Mouse (Mus musculus): ENCODE data around the gene Tmem86b. TPM values are rescaled to one million over a fixed set of nuclear protein-coding genes. Genes with fewer than 3 reads are reported as not detected.
"Not testable (repeated sequence)": the region's sequence is repeated elsewhere in the genome, so short reads cannot be mapped to it uniquely, and the experiment has no call there.

Tmem86b gene
- total RNA-seq, 2 experiments from 2014 or later: 2.3 to 2.6 TPM

DNA sequence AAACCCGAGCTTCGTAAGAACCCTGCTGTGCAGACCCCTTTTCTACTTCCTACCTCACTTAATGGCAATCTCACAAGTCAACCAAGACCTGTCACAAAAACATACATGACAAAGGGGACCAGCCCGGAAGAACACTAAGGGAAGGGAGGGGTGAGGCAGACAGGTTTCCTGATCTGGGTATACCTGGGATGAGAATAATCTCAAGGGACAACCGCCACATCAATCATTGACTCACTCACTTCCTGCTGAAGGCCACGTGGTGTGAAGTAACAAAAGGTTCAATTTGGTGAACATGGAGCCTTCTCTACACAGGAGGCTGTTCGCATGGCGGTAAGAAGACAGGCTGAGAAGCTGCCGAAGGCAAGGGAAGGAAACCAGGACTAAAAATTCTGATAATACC lies 20.4 kb upstream of the Tmem86b start:
- no peak for DNase-seq (ENCODE audit: low spot score)

DNA sequence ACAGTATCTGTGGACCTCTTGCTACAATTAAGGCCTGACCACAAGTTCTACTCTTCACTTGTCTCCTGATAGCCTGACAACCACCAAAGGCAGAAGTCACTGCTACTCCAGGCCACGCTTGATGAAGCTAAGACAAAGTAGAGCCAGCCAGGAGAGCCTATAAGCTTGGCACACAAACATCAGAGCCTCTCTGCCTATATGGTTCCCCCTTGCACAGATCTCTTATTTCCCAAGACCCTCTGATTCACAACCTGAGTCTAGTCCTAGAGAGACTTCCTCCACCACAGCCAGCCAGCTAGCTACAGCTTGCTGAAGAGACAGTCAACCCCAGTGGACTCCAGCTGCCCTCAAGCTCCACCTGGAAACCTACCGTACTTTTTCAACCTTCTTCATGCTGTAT lies 16.8 kb upstream of the Tmem86b start:
- DNase-seq (ENCODE audit: low spot score): no peak

DNA sequence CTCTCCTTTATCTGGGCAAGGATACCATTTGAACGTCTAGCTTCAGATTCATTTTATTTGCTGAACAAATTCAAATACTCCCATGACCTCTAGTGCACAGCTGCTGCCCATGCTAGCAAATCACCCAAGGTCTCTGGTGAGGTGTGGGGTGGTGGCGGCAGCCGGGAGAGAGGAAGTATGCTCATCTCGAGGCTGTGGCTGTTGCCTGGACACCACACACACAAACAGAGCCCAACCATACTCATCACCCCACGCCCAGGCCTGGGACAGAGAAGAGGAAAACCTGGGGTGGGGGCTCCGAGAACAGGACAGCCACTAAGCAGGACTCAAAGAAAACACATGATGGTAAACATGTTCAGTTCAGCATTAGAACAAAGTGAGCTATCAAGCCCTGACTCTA lies 16.1 kb upstream of the Tmem86b start:
- no peak for DNase-seq (ENCODE audit: low spot score)

DNA sequence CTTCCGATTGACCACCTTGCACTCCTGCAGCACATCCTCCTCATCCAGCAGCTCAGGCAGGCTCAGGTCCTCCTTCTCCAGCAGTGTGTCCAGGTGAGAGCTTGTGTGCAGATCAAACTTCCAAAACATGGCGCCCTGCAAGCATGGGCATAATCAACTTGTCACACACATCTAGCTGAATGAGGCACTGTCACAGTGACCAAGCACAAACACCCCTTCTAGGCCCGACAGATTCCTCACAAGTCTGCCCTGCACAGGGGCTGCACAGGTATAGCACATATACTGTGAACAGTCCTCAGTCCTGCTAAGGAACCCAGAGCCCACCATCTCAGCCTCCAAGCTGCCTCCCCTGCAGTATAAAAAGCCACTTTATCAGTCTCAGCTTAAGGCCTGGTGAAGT lies 15.6 kb upstream of the Tmem86b start:
- no peak for DNase-seq (ENCODE audit: low spot score)

DNA sequence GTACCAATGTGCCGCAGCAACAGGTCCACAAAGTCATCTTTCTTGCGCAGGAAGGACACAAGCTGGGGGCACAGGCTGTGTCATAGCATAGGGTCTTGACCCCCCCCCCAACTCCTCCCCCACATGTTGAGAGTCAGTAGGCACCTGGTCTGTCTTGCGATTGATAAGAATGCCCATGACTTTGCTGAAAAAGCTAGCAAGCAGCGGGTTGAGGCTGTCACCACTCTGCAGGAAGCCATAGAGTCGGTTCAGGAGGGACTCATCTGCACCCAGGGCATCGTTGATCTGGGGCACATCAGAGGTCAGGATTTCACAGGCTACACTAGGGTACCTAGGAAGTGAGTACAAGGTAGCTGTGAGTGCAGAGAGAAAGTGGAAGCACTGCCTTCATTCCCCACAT lies 12.0 kb upstream of the Tmem86b start:
- DNase-seq (ENCODE audit: low spot score): no peak

DNA sequence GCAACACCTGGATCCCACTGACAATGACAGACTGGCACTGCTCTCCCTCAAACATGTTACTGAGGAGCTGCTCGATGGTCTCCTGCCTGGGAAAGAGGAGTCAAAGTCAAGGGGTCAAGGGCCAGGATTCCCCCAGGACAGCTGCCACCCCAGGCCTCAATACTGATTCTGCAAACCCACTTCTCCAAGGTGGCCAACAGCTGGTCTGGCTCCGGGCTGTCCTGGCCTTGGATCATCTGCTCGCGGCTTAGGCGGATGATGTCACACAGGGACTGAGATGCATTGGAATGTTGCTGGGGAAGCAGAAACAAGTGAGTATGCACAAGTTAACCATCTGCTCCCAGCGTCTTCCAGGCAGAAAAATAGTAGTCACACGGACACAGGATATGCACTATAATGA lies 10.7 kb upstream of the Tmem86b start:
- DNase-seq (ENCODE audit: low spot score): no peak

DNA sequence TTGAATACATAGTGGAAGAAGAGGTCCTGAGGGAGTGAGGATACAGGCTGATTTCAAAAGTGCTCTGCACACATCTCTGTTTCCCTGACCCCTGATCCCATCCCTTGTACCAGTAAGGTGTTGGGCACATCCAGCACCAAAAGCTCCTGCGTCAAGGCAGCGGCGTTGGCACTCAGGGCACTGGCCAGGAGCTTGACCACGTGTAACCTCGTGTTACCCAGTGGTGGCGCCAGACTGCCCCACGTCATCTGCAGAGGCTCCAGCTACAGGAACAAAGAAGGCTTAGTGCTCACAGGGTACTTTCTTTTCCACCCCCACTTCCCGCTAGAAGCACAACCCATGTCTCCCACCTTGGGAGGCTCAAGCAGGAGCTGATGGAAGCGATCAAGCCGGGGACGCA lies 9.9 kb upstream of the Tmem86b start:
- DNase-seq (ENCODE audit: low spot score): no peak

DNA sequence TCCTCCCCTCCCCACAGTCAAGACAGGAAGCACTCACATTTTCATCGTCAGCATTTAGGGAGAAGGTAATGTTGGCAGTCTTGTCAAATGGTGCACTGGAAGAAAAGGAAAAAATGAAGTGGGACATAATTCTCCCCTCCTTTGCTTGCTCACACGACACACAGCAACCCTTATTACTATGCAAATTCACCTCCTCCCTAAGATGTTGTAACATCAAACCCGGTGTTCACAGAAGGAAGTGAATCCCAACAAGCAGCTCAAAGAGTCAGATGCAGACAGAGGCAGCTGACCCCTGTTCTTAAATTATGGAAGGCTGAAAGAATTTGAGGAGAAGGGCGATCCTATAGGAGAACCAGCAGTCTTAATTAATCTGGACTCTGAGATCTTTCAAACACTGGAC lies 5.0 kb upstream of the Tmem86b start:
- no peak for DNase-seq (ENCODE audit: low spot score)

DNA sequence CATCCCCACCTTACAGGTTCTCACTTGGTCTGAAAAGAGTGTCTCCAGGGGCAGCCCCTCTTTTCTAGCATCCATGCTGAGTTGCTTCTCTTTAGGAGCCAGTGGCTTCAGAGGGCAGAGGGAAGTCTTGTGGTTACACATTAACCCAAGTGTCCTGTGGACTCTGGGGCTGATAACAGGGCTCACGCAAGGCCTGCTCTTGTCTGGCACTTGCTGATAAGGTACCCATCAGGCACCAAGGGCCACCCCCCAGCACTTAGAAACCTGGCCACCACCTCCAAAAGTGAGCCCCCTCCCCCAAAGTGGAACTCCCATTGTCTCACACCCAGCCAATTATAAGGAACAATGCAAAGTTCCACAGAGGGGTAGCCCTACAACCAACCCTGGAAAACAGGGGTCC lies 1.0 kb downstream of the Tmem86b start:
- no peak for DNase-seq (ENCODE audit: low spot score)

DNA sequence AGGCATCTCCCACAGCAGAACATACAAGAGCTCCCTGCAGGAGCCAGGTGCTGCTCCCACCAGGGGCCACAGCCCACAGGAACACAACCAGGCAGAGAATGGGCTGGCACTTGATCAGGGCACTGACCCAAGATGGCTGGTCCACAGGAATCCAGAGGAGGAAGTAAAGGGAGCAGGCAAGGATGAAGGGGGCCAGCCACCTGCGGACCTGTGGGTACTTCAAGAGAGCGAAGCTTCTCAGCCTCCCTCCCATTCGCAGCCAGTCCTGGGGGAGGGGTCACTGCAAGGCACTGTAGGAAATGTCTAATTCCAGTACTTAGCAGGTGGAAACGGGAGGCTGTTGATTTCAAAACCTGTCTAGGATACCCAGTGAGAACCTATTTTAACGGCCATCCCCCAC lies 1.6 kb downstream of the Tmem86b start:
- no peak for DNase-seq (ENCODE audit: low spot score)

DNA sequence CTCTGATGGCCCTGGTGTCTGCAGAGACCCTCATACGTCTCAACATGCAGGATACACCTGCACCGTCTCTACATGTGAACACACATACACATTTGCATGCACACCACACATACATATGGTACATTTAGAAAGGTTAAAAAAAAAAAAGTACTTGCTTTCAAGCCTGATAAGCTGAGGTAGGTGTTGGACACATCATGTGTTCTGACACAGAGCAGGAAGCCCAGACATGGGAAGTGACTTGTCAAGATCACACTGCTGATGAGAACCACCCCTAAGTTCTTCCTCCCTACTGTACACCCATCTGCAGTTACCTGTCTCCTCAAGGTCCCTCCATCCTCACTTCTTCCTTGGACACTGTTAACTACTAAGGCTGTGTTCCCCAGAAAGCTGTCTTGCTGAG lies 5.3 kb downstream of the Tmem86b start:
- DNase-seq (ENCODE audit: low spot score): no peak

DNA sequence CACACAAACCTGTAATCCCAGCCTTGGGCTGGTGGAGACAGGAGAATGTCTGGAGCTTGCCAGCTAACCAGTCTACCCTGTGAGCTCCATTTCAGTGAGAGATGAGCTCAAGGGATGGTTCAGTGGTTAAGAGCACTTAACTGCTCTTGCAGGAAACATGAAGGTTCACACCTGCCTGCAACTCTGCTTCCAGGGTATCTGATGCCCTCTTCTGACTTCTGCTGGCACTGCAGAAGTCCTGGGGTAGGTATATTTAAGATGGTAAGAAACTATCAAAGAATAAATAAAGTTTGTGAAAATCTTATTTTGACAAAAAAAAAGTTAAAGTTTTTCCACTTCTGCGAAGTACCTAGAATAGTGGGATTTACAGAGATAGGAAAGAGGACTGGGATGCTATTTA lies 6.9 kb downstream of the Tmem86b start:
- DNase-seq (ENCODE audit: low spot score): no peak

DNA sequence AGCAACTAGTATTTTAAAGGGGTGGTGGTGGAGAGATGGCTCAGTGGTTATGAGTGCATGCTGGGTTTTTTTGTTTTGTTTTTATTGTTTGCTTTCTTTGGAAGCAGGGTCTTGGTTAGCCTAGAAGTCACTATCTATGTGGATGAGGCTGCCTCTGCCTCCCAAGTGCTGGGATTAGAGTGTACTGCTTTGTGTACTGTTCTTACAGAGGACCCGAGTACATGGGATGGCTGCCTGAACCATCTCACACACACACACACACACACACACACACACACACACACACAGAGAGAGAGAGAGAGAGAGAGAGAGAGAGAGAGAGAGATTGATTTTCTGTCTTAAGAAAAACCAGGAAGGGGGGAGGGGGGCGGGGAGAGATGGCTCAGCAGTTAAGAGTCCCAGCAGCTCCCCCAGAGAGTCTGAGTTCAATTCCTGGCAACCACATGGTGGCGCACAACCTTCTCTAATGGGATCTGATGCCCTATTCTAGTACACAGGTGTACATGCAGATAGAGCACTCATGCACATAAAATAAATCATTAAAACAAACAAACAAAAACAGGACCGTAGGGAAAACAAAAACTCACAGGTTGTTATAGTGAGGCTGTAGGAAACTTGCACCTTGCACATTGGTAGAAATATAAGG lies 7.6 kb downstream of the Tmem86b start:
- peak; percentile 25 for DNase-seq (ENCODE audit: low spot score)

DNA sequence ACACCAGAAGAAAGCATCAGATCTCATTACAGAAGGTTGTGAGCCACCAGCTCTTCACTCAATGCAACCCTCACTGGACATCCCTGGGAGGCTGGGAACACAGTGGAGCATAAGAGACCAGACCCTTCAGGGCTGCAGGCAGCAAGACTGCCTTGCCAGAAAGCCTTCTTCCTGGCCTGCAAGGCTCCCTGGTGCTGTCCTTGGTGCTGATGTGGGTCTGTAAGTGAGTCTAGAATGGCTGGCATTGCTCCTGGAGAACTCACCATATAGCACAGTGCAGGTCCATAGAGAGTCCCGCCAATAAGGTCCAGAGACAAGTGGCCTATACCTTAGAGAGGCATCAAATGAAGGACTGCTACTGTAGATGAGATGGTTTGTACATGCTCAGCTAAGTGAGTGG lies 11.2 kb downstream of the Tmem86b start:
- no peak for DNase-seq (ENCODE audit: low spot score)

DNA sequence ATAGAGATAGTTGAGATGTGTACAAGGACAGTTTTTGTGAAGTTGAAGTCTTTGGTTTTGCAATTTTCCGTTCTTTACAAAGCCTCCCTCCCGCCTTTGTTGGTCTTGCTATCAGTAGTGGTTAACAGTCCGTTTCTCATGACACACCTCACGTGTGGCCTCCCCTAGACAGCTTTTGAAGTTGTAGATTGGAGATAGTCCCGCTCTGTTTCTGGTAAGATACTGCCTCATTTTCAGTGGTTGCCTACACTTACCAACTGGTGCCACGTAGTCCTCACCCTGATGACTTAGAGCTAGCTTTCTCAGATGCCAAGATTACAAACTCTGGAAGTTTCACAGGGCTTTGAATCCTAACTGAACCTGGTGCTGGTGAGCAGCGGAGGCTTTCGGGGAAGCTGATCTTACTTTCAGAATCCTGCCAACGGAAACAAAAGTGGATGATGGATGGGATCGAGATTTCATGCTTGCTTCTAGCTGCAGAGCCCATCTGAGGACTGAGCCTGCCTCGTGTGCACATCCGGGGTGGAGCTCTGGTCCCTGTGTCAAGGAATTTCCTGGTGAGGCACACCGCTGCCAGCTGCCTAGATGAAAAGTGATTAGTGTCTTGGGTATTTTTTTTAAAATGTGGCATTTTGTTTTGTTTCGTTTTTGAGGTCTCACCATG lies 17.4 kb downstream of the Tmem86b start:
- no peak for DNase-seq (ENCODE audit: low spot score)

DNA sequence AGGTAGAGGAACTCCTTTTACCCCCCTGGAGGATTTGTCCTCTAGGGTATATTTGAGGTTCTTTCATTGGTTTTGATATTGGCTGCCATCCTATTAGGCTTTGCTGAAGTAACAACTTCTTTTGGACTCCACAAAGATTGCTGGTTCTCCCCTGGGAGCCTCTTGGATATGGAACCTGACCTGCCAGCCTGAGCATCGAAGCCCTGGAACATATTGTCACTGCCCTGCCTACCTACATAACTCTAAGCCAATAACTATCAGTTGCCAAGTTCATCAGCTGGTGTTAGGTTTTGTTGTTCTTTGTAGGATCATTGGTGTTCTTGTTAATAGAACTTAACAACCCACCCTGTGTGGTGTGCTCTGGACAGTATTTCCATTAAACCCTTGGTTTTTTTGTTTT lies 18.3 kb downstream of the Tmem86b start:
- no peak for DNase-seq (ENCODE audit: low spot score)

DNA sequence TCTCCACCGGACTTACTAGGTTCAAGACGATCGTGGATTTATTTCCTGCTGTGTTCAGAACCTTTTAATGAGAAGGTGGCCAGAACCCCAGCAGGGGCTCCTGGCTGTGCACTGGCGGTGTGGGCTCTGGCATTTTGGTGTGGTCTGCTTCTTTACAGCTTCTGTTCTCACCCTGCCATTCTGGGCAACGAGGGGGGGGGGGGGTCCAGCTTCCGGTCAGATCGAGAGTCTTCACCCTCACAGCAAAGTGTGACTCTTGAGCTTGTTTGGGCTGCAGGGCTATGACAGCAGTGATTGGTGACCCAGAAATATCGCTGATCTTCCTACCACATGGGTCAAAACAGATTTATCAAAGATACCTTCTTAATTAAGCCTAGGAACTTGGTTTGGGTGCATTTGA lies 18.8 kb downstream of the Tmem86b start:
- no peak for DNase-seq (ENCODE audit: low spot score)

DNA sequence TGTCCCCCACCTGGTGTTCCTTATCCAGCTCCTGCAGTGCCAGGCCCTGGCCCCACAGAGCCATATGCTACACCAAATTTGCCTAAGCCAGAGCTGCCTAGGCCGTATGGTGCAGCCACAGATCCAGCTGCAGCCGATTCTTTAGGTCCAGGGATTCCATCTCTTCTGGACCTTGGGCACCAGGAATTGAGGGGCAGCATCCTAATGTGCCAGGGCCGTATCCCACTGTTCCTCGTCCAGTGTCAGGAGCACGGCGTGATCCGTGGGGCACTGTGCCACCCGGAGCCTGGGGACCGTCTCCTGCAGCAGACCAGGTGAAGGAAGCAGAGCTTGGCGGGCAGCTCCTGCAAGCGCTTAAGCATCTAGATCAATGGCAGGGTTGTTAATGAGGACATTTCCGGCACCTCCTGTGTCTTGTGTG lies 19.3 kb downstream of the Tmem86b start:
- DNase-seq (ENCODE audit: low spot score): no peak

DNA sequence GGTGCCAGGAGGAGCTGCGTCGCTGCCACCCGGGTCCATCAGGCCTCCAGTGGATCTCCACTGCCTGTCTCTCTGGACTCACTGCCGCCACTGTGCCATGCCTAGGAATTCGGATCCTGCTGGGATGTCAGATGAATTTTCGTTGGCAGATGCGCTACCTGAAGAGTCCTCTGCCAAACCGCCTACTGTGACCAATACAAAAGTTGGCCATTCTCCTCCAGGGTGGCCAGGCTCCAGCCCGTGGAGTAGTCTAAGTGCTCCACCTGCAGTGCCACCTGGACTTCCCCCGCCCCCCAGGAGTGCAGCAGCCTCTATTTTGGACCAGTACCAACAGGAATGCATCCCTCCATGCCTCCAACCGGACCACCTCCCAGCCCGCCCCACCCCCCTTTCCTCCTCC lies 19.7 kb downstream of the Tmem86b start:
- no peak for DNase-seq (ENCODE audit: low spot score)

DNA sequence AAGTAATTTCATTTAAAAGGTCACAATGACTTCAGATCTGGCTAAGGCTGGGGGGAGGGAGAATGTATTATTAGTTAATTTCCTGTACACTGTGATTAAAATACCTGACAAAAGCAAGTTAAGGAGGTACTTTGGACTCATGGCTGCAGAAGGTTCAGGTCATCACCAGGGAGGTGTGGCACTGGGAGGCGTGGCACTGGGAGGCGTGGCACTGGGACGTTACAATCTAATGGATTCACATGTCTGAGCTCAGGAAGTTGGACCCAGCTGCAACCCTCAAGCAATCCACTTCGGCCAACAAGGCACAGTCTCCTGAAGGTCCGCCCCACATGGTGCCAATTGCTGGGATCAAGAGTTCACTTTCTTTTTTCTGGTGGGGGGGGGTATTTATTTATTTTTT lies 23.2 kb downstream of the Tmem86b start:
- no peak for DNase-seq (ENCODE audit: low spot score)

DNA sequence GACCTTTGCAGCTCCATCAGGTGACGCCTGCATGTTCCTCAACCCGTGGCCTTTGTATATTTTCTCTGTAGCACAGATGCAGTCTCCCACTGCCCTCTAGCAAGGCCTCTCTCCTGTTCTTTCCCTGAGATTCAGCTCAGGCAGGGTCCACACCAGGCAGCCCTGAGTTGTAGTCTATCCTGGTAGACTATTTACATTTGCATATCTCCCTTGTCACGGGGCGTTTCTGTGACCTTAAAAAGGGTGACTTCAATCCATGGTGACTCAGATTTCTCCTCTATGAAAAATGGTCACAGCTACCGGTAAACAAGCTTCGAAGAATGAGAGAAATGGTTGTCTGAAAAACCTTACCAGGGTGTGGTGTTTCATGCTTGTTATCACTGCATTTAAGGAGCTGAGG lies 27.3 kb downstream of the Tmem86b start, which contains the start of gene Ptprh:
Gene Ptprh (minus strand): TSS at position 169 of the 400 bp plus-strand sequence.
- DNase-seq (ENCODE audit: low spot score): no peak

DNA sequence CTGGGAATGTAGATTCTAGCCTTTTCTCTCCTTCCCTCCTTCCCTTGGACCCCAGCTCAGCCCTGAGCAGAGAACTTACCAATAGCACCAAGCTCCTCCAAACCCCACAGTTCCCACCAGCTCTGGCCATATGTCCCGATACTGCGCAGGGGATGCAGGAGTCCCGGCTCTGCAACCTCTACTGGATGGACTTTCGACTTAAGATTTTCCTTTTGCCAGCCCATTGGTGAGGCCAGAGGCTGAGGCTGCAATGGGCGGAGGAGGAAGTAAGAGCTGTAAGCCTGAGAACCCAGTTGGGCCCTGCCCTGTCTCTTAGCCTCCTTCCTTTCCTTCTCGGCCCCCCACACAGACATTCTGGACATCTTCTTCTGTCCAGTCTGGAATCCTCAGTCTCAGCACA lies 28.3 kb downstream of the Tmem86b start:
- no peak for DNase-seq (ENCODE audit: low spot score)

DNA sequence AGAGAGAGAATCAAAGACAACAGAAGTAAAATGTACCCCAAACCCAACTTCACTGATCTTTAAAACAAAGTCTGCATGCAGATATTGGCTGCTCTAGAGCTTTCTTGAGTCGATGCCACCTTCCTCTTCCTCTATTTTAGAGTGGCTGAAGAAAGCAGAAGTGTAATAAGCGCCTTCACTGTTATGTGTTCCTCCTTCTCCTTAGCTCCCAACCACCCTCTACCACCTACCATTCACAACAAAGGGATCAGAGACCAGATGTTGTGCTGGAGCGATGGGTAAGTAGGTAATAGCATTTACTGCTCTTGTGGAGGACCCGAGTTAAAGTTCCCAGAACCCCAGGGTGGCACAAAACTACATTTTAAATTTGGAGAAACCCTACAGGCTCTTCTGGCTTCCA lies 34.2 kb downstream of the Tmem86b start:
- not testable (repeated sequence) for DNase-seq (ENCODE audit: low spot score)

DNA sequence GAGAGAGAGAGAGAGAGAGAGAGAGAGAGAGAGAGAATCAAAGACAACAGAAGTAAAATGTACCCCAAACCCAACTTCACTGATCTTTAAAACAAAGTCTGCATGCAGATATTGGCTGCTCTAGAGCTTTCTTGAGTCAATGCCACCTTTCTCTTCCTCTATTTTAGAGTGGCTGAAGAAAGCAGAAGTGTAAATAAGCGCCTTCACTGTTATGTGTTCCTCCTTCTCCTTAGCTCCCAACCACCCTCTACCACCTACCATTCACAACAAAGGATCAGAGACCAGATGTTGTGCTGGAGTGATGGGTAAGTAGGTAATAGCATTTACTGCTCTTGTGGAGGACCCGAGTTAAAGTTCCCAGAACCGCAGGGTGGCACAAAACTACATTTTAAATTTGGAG lies 49.7 kb downstream of the Tmem86b start:
- DNase-seq (ENCODE audit: low spot score): not testable (repeated sequence)
